Mouse (Mus musculus): ENCODE measurements at regions not wholly inside any gene's neighbourhood (a gene's known extent, or its start where the extent isn't known, plus 50 kb on each side); places are given as distances from the start of the nearest gene placed in this dataset.

- TF ChIP-seq CTCF (IDR thresholded peaks at IDR 0.05 in 2 of 3, conservative IDR thresholded peaks at IDR 0.05 in 1 of 3; ENCODE audit: control insufficient read depth in 1 of 3, insufficient read depth in 1 of 3, low read depth in 2 of 3, low read length in 3 of 3, poor library complexity in 1 of 3, severe bottlenecking in 1 of 3) (no peak), TCF12 (IDR thresholded peaks at IDR 0.05; ENCODE audit: low read depth, low read length) (no peak), POLR2A (IDR thresholded peaks at IDR 0.05; ENCODE audit: control insufficient read depth in 1 of 2, insufficient read depth in 1 of 2, low read depth in 1 of 2, low read length in 2 of 2, poor library complexity in 1 of 2) (no peak), RCOR1 (IDR thresholded peaks at IDR 0.05; ENCODE audit: low read depth, low read length) (no peak), GABPA (IDR thresholded peaks at IDR 0.05; ENCODE audit: low read depth, low read length) (no peak), SIN3A (IDR thresholded peaks at IDR 0.05; ENCODE audit: low read length) (no peak), HCFC1 (IDR thresholded peaks at IDR 0.05; ENCODE audit: low read depth, low read length) (no peak), RAD21 (IDR thresholded peaks at IDR 0.05; ENCODE audit: low read depth, low read length) (no peak), SMC3 (IDR thresholded peaks at IDR 0.05; ENCODE audit: low read depth, low read length) (no peak), USF1 (IDR thresholded peaks at IDR 0.05; ENCODE audit: low read depth, low read length) (no peak), MAFK (IDR thresholded peaks at IDR 0.05; ENCODE audit: borderline replicate concordance, low read depth, low read length) (no peak), EP300 (IDR thresholded peaks at IDR 0.05; ENCODE audit: low read depth in 1 of 2, low read length in 2 of 2) (no peak)
Observed at GRCm38 (mm10) chr3:50524006-50524405, 80.6 kb upstream of the Slc7a11 start.

Measured in MEL (cell line).